Mouse (Mus musculus): ENCODE measurements around the gene Igf2.

The Igf2 gene

DNA sequence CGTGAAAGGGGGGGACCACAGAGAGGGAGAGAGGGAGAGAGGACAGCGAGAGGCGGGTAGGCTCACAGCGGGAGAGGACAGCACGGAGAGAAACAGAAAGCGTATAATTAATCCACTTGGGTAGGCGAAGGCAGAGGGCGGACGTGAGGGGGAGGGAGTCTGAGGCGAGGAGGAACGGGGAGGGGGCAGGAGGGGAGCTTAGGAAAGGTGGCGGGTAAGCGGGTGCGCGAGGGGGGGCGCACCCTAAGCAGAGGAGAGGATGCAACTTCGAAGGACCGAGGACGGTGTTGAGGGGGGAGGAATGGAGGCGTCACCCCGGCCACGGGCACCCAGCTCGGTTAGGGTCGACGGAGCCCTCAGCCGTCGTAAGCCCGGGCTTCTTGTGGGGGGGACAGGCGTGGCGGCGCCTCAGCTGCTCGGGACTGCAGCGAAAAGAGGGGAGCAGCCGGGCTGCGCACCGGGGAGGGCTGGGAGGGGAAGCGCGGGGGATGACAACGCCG lies 7.9 kb downstream of the Igf2 start:
- no peak for DNase-seq

DNA sequence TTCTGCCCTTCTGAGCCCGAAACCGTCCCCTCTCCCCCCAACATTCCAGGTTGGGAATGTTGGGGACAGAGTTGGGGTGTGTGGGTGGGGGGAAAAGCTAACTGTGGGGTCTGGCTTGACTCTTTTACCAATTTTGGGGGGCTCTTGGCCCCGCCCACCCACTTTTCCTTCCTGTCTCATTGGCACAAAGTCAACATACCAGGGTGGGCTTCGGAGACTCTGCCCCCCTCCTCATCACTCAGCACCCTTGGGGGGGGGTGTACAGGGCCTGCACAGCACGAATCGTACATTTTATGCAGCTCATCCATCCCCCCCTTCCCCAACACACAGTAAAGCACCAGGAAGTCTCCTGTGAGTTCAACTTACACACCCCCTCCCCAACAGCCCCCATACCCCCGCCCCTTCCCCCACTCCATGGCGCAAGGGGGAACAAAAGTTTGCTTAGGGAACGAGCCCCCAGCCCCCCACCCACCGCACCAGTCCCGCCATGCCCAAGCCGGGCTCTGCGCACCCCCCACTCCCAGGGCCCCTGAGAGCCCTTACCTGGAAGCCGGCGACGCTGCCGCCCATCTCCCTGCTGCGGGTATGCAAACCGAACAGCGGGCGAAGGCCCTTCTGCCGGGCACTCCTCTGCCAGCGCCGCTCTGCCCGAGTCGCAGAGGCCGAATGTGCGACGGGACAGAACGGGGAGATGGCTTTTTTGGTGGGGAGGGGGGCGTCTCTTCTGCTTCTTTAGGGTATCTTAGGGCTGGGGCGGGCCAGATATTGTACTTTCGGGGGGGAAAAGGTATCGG lies 8.6 kb downstream of the Igf2 start:
- DNase-seq = no peak

DNA sequence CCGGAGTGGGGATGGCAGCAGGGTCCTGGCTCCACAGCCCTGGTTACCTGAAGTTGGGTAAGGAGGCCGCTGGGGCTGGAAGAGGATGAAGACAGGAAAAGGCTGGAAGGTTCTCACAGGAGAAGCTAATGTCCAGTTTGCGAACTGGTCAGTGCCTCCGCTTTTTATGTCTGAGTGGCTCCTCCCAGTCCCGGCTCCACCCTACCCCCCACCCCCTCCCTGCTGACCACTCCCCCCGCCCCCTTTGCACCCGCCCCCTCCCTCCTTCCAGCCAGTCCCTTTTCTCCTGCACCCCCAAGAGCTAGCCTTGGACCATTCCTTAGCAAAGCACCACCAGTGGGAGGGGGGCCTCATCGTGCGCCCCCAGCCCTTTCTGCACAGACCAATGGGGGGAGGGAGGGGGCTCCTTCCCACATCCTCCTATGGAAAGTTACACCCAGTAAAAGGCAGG lies 9.2 kb downstream of the Igf2 start:
- DNase-seq = no peak

DNA sequence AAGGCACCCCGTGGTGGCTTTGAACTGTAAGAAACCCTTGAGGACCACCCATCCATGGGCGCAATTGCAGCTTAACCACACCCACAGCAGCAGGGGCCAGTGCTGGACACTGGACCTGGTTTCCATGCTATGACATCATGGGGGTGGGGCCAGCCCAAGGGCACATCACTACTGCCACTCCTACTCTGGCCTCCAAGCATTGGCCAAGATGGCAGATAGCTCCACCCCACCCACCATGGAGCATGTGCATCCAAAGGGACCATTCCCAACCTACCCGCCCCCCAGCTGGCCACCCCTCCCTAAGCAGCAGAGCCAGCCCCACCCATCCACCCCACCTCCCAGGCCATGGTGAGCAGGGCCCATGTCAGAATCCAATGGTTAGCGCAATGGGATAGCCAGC lies 10.6 kb downstream of the Igf2 start:
- no peak for DNase-seq

DNA sequence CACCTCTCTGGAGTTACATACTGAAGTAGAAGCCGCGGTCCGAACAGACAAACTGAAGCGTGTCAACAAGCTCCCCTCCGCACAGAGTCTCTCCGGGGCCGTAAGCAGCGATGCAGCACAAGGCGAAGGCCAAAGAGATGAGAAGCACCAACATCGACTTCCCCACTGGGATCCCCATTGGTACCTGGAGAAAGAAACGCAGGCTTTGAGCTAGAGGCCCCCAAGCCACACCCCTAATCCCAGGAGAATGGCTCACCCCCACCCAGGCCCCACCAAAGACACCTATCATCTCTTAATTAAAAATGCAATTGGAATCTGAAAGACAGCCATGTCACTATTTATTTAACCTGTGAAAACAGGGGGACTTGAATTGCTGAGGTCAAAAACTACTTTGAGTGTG lies 11.0 kb downstream of the Igf2 start:
- no peak for DNase-seq

DNA sequence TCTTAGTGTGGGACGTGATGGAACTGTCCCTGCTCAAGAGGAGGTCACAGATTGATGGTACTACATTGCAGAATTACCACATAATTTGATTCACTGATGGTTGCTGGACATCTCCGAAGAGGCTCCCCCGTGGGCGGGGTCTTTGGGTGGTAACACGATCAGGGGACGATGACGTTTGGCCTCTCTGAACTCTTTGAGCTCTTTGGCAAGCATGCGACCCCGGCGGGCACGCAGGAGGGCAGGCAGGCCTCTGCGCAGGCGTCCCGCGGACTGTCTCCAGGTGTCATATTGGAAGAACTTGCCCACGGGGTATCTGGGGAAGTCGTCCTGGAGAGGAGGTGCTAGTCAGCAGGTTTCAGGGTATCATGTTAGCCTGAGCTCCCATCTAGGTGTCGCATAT lies 12.9 kb downstream of the Igf2 start:
- DNase-seq = no peak

DNA sequence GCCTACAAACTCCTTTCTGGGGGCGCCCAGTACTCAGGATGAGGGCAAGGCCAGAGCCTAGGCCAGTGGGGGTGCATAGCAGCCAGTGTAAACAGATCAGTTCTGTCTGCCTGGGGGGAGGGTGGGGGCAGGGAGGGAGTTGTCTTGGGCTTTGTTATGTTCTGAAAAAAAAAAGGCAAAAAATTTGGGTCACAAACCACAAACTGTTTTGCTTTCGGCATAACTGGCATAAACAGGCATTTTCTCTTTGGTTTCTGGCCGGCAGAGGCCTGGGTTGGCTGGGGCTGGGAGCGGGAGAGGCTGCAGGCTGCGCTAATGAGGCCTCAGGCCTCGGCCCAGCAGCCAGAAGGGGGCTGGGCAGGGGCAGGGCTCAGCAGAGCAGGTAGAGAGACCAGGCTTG lies 19.9 kb downstream of the Igf2 start:
- DNase-seq = no peak

GRCm38 (mm10) chr7:142645045-142645444 lies 21.6 kb downstream of the Igf2 start:
- no peak for DNase-seq

- DNase-seq = no peak
Measured at GRCm38 (mm10) chr7:142636178-142636577, 30.4 kb downstream of the Igf2 start.

- DNase-seq = no peak
Measured at GRCm38 (mm10) chr7:142630691-142631090, 35.9 kb downstream of the Igf2 start.

DNA sequence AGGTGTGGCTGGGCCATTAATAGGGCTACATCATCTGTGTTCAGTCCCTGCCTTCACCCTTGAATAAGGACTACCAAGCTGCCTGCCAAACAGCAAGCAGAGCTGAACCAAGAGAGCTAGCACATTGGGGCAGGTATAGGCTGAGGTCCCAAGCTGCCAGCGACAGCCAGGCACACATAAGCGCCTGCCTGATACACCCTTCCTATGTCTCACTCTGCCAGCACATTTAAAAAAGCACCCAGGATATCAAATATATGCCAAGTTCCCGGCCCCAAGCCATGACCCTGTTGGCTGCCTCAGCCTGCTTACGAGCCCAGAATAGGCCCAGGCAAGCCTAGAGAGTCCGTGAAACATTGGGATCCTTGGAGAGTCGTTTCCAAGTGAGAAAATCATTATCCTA lies 36.8 kb downstream of the Igf2 start:
- no peak for DNase-seq

GRCm38 (mm10) chr7:142622180-142622579 lies 44.4 kb downstream of the Igf2 start:
- no peak for DNase-seq

- DNase-seq = no peak
Measured at GRCm38 (mm10) chr7:142613077-142613476, 53.5 kb downstream of the Igf2 start.

- peak; percentile 74 for DNase-seq
Measured at GRCm38 (mm10) chr7:142610627-142611406, 55.8 kb downstream of the Igf2 start.

DNA sequence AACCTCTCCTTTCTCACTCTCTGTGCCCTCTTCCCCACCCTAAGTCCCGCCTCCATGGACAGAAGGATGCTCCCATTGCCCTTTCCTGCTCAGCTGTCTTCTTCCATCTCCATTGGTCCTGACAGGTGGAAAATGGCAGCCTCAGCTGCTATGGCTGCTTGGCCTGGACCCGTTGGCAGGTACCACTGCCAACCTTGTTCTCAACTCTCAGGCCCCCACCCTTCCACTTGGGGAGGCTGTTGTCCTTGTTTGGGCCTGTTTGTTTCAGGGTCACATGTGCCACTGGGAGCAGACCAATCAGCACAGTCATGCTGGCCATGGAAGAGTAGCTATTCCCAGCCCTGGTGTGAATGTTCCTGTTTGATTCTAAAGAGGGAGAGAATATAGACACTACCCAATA lies 65.7 kb downstream of the Igf2 start:
- no peak for DNase-seq

All from right cerebral cortex, postnatal 4 days (tissue).